Mouse (Mus musculus) embryonic facial prominence, embryonic 15.5 days (tissue): ENCODE data around the gene Mdm2. TPM values are rescaled to one million over a fixed set of nuclear protein-coding genes. Genes with fewer than 3 reads are reported as not detected.

Experiments used
- ATAC-seq: fragments of 200-750 bp; cut with Nextera tagmentation; 2 replicates; pipeline ENCODE4 v1.8.0; 2017; ENCODE audit warnings: low read depth, moderate TSS enrichment; ENCODE audit not compliant: insufficient number of reproducible peaks, low FRiP score, low TSS enrichment
- H3K27ac ChIP-seq: fragments of 300-500 bp; sonication (generic); replicated peaks from 2 replicates; pipeline ENCODE4 v1.5.1; 2015; ENCODE audit warnings: mild to moderate bottlenecking, inconsistent platforms
- H3K27me3 ChIP-seq: fragments of 300-500 bp; sonication (generic); 2 replicates; pipeline ENCODE4 v1.6.1; 2015; ENCODE audit warnings: inconsistent platforms
- H3K36me3 ChIP-seq: fragments of 300-500 bp; sonication (generic); 2 replicates; pipeline ENCODE4 v1.6.1; 2015; ENCODE audit warnings: mild to moderate bottlenecking, inconsistent platforms
- H3K4me1 ChIP-seq: fragments of 300-500 bp; sonication (generic); 2 replicates; pipeline ENCODE4 v1.6.1; 2015; ENCODE audit warnings: inconsistent platforms
- H3K4me2 ChIP-seq: fragments of 300-500 bp; sonication (generic); replicated peaks from 2 replicates; pipeline ENCODE4 v1.6.1; 2015; ENCODE audit warnings: mild to moderate bottlenecking, inconsistent platforms
- H3K4me3 ChIP-seq: fragments of 300-500 bp; sonication (generic); replicated peaks from 2 replicates; pipeline ENCODE4 v1.5.1; 2015; ENCODE audit warnings: mild to moderate bottlenecking, inconsistent platforms
- H3K9ac ChIP-seq: fragments of 300-500 bp; sonication (generic); 2 replicates; pipeline ENCODE4 v1.6.1; 2015; ENCODE audit warnings: inconsistent platforms
- H3K9me3 ChIP-seq: fragments of 300-500 bp; sonication (generic); replicated peaks from 2 replicates; pipeline ENCODE4 v1.6.1; 2016; ENCODE audit warnings: inconsistent platforms
- whole genome bisulfite sequencing: fragments of 180-500 bp; shearing (Covaris S2); methylation state at CpG from one replicate; pipeline ENCODE4 v1.1.7; 2015; 5-methylcytosine and 5-hydroxymethylcytosine counted together
- polyA plus RNA-seq: library from polyadenylated mRNA; unstranded; fragments of >200 nt; fragmentation: Nextera tagmentation; extraction: Ambion mirVana; gene quantifications from 2 replicates; pipeline ENCODE4 v1.2.1, GENCODE M21; 2015

The Mdm2 gene
- polyA plus RNA-seq, 1 experiment from 2014 or later: 57.8 TPM

- no peaks in the 10 kb centered on the region for H3K4me1 ChIP-seq
- WGBS: 92% methylated on average over 8 of the region's 8 CpGs
- peaks cover 76% of the 10 kb centered on the region for H3K36me3 ChIP-seq
- no peak overlapping the region for H3K4me2 ChIP-seq
- no peak overlapping the region for H3K27ac ChIP-seq
- H3K9me3 ChIP-seq: no peaks in the 10 kb centered on the region
- H3K9ac ChIP-seq: no peak overlapping the region
- no peak for ATAC-seq
- no peaks in the 10 kb centered on the region for H3K27me3 ChIP-seq
- H3K4me3 ChIP-seq: no peak overlapping the region
Observed at GRCm38 (mm10) chr10:117753711-117754608, 43.4 kb upstream of the Mdm2 start.

GRCm38 (mm10) chr10:117752851-117753647, 42.5 kb upstream of the Mdm2 start:
- Histone ChIP-seq H3K9ac (no peak overlapping the region), H3K27ac (no peak overlapping the region), H3K4me1 (no peaks in the 10 kb centered on the region), H3K36me3 (peaks cover 73% of the 10 kb centered on the region), H3K9me3 (no peaks in the 10 kb centered on the region), H3K4me3 (no peak overlapping the region), H3K27me3 (no peaks in the 10 kb centered on the region), H3K4me2 (no peak overlapping the region)
- 92% methylated on average over 5 of the region's 5 CpGs for WGBS
- no peak for ATAC-seq

- peaks cover 66% of the 10 kb centered on the region for H3K36me3 ChIP-seq
Observed at GRCm38 (mm10) chr10:117752304-117752821, 41.8 kb upstream of the Mdm2 start.

DNA sequence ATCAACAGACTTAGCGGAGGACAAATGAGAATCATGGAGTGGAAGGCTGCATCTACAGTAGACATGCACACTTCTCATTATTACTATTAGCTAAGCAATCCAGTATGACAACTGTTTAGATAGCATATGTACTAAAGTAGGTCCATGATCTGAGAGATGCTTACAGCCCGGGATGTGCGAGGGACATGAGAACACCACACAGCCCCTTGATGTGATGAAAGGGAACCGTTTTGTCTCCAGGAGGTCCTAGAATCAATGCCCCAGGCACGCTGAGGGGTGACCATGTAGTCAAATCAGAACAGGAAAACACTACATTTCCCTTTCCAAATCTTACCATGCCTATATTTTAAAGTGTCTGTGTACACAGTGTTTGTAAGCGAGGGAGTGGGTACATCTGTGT, 41.2 kb upstream of the Mdm2 start:
- no peaks in the 10 kb centered on the region for H3K27me3 ChIP-seq
- H3K36me3 ChIP-seq: peaks cover 60% of the 10 kb centered on the region
- H3K9ac ChIP-seq: no peak overlapping the region
- 98% methylated on average over 6 of the region's 6 CpGs for WGBS
- H3K4me3 ChIP-seq: no peak overlapping the region
- no peak overlapping the region for H3K4me2 ChIP-seq
- no peaks in the 10 kb centered on the region for H3K4me1 ChIP-seq
- no peaks in the 10 kb centered on the region for H3K9me3 ChIP-seq
- ATAC-seq: no peak
- H3K27ac ChIP-seq: no peak overlapping the region

More at GRCm38 (mm10) chr10:117752304-117752821, 41.8 kb upstream of the Mdm2 start:
- ATAC-seq: no peak
- Histone ChIP-seq H3K9me3 (no peaks in the 10 kb centered on the region), H3K27ac (no peak overlapping the region), H3K4me2 (no peak overlapping the region), H3K27me3 (no peaks in the 10 kb centered on the region), H3K4me3 (no peak overlapping the region), H3K9ac (no peak overlapping the region), H3K4me1 (no peaks in the 10 kb centered on the region)
- 98% methylated on average over 7 of the region's 7 CpGs for WGBS

GRCm38 (mm10) chr10:117751282-117751610, 40.7 kb upstream of the Mdm2 start:
- no peak for ATAC-seq
- 96% methylated on average over 14 of the region's 14 CpGs for WGBS

DNA sequence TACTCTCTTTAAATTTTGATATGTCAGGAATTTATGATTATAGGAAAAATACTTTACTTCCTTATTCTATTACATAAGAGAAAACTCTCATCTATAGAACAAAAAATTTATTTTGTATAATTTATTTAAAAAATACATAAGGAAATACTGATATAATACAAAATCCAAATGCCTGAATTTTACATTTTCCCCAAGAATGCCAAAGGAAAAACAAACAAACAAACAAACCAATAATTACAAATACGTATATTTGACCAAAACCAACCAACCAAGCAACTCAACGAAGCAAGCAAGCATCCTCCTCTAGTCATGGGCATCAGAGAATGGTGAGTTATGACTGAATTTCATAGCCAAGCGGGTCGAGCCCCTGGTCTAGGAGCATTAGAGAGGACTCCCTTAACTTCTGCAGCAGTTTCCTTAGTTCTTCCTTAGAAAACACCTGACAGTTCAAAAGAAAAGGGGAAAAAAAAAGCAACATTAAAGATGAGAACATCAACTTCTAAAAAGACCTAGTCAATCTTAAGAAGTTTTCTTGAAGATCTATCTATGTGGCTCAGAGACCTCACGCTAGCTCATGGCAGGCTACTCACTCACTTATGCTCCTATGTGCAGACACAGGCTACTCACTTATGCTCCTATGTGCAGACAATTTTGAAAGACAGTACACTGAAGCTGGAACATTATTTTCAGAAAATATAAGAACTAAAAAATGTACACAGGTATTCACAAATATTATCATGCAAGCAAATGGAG, 40.1 kb upstream of the Mdm2 start:
- H3K4me3 ChIP-seq: no peak overlapping the region
- H3K27me3 ChIP-seq: no peaks in the 10 kb centered on the region
- H3K9ac ChIP-seq: no peak overlapping the region
- 98% methylated on average over 5 of the region's 5 CpGs for WGBS
- H3K36me3 ChIP-seq: peaks cover 49% of the 10 kb centered on the region
- H3K4me2 ChIP-seq: no peak overlapping the region
- ATAC-seq: no peak
- no peaks in the 10 kb centered on the region for H3K4me1 ChIP-seq
- H3K9me3 ChIP-seq: no peaks in the 10 kb centered on the region
- no peak overlapping the region for H3K27ac ChIP-seq

More at GRCm38 (mm10) chr10:117751282-117751610, 40.7 kb upstream of the Mdm2 start:
- Histone ChIP-seq H3K27ac (no peak overlapping the region), H3K9ac (no peak overlapping the region), H3K9me3 (no peaks in the 10 kb centered on the region), H3K27me3 (no peaks in the 10 kb centered on the region), H3K36me3 (peaks cover 55% of the 10 kb centered on the region), H3K4me1 (no peaks in the 10 kb centered on the region), H3K4me3 (no peak overlapping the region), H3K4me2 (no peak overlapping the region)

GRCm38 (mm10) chr10:117749787-117750343, 39.3 kb upstream of the Mdm2 start:
- WGBS: 93% methylated on average over 14 of the region's 14 CpGs
- no peak overlapping the region for H3K4me3 ChIP-seq
- H3K36me3 ChIP-seq: peaks cover 41% of the 10 kb centered on the region
- no peaks in the 10 kb centered on the region for H3K27me3 ChIP-seq
- H3K9ac ChIP-seq: no peak overlapping the region
- H3K4me2 ChIP-seq: no peak overlapping the region
- no peak for ATAC-seq
- H3K4me1 ChIP-seq: peaks cover 6% of the 10 kb centered on the region
- H3K9me3 ChIP-seq: no peaks in the 10 kb centered on the region
- H3K27ac ChIP-seq: no peak overlapping the region

- no peak overlapping the region for H3K4me3 ChIP-seq
- H3K27ac ChIP-seq: no peak overlapping the region
- no peak for ATAC-seq
- 90% methylated on average over 10 of the region's 10 CpGs for WGBS
- no peaks in the 10 kb centered on the region for H3K9me3 ChIP-seq
- H3K9ac ChIP-seq: no peak overlapping the region
- H3K27me3 ChIP-seq: no peaks in the 10 kb centered on the region
- H3K36me3 ChIP-seq: peaks cover 37% of the 10 kb centered on the region
- H3K4me1 ChIP-seq: peaks cover 8% of the 10 kb centered on the region
- no peak overlapping the region for H3K4me2 ChIP-seq
Observed at GRCm38 (mm10) chr10:117749050-117749686, 38.6 kb upstream of the Mdm2 start.

GRCm38 (mm10) chr10:117748276-117749049, 37.9 kb upstream of the Mdm2 start:
- Histone ChIP-seq H3K27me3 (no peaks in the 10 kb centered on the region), H3K36me3 (peaks cover 37% of the 10 kb centered on the region), H3K4me2 (no peak overlapping the region), H3K9ac (no peak overlapping the region), H3K4me3 (no peak overlapping the region), H3K9me3 (no peaks in the 10 kb centered on the region), H3K4me1 (peaks cover 8% of the 10 kb centered on the region), H3K27ac (no peak overlapping the region)
- WGBS: 86% methylated on average over 10 of the region's 10 CpGs
- no peak for ATAC-seq

DNA sequence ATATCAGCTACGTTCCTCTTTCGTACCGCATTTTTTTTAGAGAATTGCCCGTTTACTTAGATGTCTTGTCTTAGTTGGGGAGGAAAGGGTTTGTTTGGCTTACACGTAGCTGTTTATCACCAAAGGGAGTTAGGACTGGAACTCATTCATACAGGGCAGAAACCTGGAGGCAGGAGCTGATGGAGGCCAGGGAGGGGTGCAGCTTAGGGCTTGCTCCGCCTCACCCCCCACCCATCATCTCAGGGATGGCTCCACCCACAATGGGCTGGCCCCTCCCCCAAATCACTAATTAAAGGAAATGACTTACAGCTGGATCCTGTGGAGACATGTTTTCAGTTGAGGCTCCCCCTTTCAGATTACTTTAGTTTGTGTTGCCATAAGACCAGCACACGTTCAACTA, 37.2 kb upstream of the Mdm2 start:
- Histone ChIP-seq H3K4me3 (no peak overlapping the region), H3K36me3 (peaks cover 32% of the 10 kb centered on the region), H3K9ac (no peak overlapping the region), H3K27ac (no peak overlapping the region), H3K9me3 (no peaks in the 10 kb centered on the region), H3K27me3 (no peaks in the 10 kb centered on the region), H3K4me1 (peaks cover 8% of the 10 kb centered on the region), H3K4me2 (no peak overlapping the region)
- WGBS: 80% methylated on average over 7 of the region's 7 CpGs
- no peak for ATAC-seq
